Comparison of ENCODE assay signal across 9 mouse cellular contexts in genomic region chr11:75133391-75133790, GRCm38 (mm10). TPM values are rescaled to one million over a fixed set of nuclear protein-coding genes. Genes with fewer than 3 reads are reported as not detected.
A peak's percentile ranks its signal among the peaks of the same experiment; 100 is the strongest.
DNase-seq lines count a peak whose midpoint lies in the region; ATAC-seq and TF ChIP-seq lines count a peak whose summit lies in the region.
"Had no signal": no experiment of that assay in that cellular context is flagged by ENCODE, and none has a peak within 500 bp of the region (broad histone marks: within the 10 kb centered on the region; RNA-seq: fewer than 3 reads in every experiment).

No protein-coding gene starts in this region.

- 83% methylated on average over 5 of the region's 5 CpGs for WGBS in intestine, embryonic 14.5 days
- WGBS in intestine, postnatal 0 days = 89% methylated on average over 5 of the region's 5 CpGs
- WGBS in intestine, embryonic 15.5 days = 80% methylated on average over 5 of the region's 5 CpGs

- H3K36me3 ChIP-seq in intestine, embryonic 14.5 days (ENCODE audit: control insufficient read depth, insufficient read depth, low read length) = no peaks in the 10 kb centered on the region
- H3K36me3 ChIP-seq in intestine, postnatal 0 days (ENCODE audit: control insufficient read depth, insufficient read depth) = 0 out of 2 replicates have a peak, but pooled peaks cover 3% of the 10 kb centered on the region
- H3K36me3 ChIP-seq in intestine, embryonic 15.5 days = no peaks in the 10 kb centered on the region

- H3K27me3 ChIP-seq in intestine, embryonic 14.5 days (replicated peaks; ENCODE audit: control insufficient read depth, insufficient read depth, low read length) = no peaks in the 10 kb centered on the region
- no peaks in the 10 kb centered on the region for H3K27me3 ChIP-seq in intestine, postnatal 0 days (replicated peaks; ENCODE audit: control insufficient read depth, insufficient read depth, low read length)
- H3K27me3 ChIP-seq in intestine, embryonic 15.5 days (replicated peaks) = no peaks in the 10 kb centered on the region
- H3K27me3 ChIP-seq: megakaryocyte, embryonic 14.5 days had no signal

- intact Hi-C loops in left cerebral cortex, postnatal 25 days (cut with DNase I) = no loop called here

- ATAC-seq in intestine, embryonic 14.5 days (replicated peaks; ENCODE audit: low FRiP score, low TSS enrichment, low read depth) = no peak
- ATAC-seq in intestine, postnatal 0 days = no peak
- no peak for ATAC-seq in intestine, embryonic 15.5 days

- H3K27ac ChIP-seq in intestine, embryonic 14.5 days (ENCODE audit: low read depth) = peak overlapping the region; percentile 79
- H3K27ac ChIP-seq in intestine, postnatal 0 days (ENCODE audit: low read depth, low read length) = no peak overlapping the region; the same call in 1 of the 2 replicates
- H3K27ac ChIP-seq in brown adipose tissue, adult 24 weeks (replicated peaks; ENCODE audit: low read depth, low read length) = peak overlapping the region; percentile 86
- peak overlapping the region; percentile 60 for H3K27ac ChIP-seq in intestine, embryonic 15.5 days

- peaks cover 34% of the 10 kb centered on the region for H3K4me1 ChIP-seq in intestine, embryonic 14.5 days (replicated peaks; ENCODE audit: control insufficient read depth, insufficient read depth, low read length)
- no peaks in the 10 kb centered on the region; the same call in 1 of the 2 replicates for H3K4me1 ChIP-seq in intestine, postnatal 0 days (replicated peaks; ENCODE audit: control insufficient read depth, insufficient read depth, low read length)
- peaks cover 33% of the 10 kb centered on the region for H3K4me1 ChIP-seq in brown adipose tissue, adult 24 weeks (ENCODE audit: control insufficient read depth, insufficient read depth, insufficient read length, low read length)
- H3K4me1 ChIP-seq in intestine, embryonic 15.5 days (replicated peaks) = peaks cover 18% of the 10 kb centered on the region; the same call in 1 of the 2 replicates

- no peak overlapping the region for H3K4me3 ChIP-seq in intestine, embryonic 14.5 days (ENCODE audit: low read depth, low read length)
- H3K4me3 ChIP-seq in intestine, postnatal 0 days (ENCODE audit: low read depth, low read length) = no peak overlapping the region
- H3K4me3 ChIP-seq in brown adipose tissue, adult 24 weeks (ENCODE audit: insufficient read depth, low read depth, low read length) = no peak overlapping the region
- no peak overlapping the region for H3K4me3 ChIP-seq in intestine, embryonic 15.5 days (replicated peaks)
- H3K4me3 ChIP-seq: megakaryocyte, embryonic 14.5 days had no signal

- DNase-seq in intestine, embryonic 14.5 days (ENCODE audit: low spot score) = no peak
- DNase-seq in cerebellum, adult 8-10 months = peak; percentile 49
- no peak for DNase-seq in left cerebral cortex, postnatal 25 days (ENCODE audit: low spot score in 2 of 2)
- no peak for DNase-seq in thymus, postnatal 25 days
- DNase-seq: layer of hippocampus, adult 9-11 months had no signal

- H3K9ac ChIP-seq in intestine, embryonic 14.5 days (ENCODE audit: low read length) = no peak overlapping the region
- no peak overlapping the region for H3K9ac ChIP-seq in intestine, postnatal 0 days (ENCODE audit: low read depth, low read length)
- no peak overlapping the region for H3K9ac ChIP-seq in intestine, embryonic 15.5 days

- TF ChIP-seq CTCF in intestine, postnatal 0 days (IDR thresholded peaks at IDR 0.05; ENCODE audit: low read depth) = no peak

- no peaks in the 10 kb centered on the region for H3K9me3 ChIP-seq in intestine, embryonic 14.5 days (ENCODE audit: control insufficient read depth, low read length)
- no peaks in the 10 kb centered on the region for H3K9me3 ChIP-seq in intestine, postnatal 0 days (ENCODE audit: control insufficient read depth)
- H3K9me3 ChIP-seq in intestine, embryonic 15.5 days = no peaks in the 10 kb centered on the region
- H3K9me3 ChIP-seq: megakaryocyte, embryonic 14.5 days had no signal

- H3K4me2 ChIP-seq in intestine, embryonic 14.5 days (ENCODE audit: low read length) = no peak overlapping the region
- H3K4me2 ChIP-seq in intestine, postnatal 0 days (replicated peaks; ENCODE audit: low read depth) = no peak overlapping the region
- no peak overlapping the region for H3K4me2 ChIP-seq in intestine, embryonic 15.5 days (replicated peaks)

RNA-seq across cellular contexts. Expression of gene Hic1, which starts 35.9 kb away (rescaled TPM):
- polyA plus RNA-seq in intestine, embryonic 14.5 days (2014; fragmentation: Nextera tagmentation; extraction: Ambion mirVana) = 13.0 and 14.5 TPM in 2 replicates
- 8.6 and 8.8 TPM in 2 replicates for polyA plus RNA-seq in intestine, postnatal 0 days (2015; fragmentation: Nextera tagmentation; extraction: Ambion mirVana)
- polyA plus RNA-seq in brown adipose tissue, adult 24 weeks (2012; ENCODE audit: insufficient read depth, insufficient read length, missing spikeins) = 4.9 and 5.3 TPM in 2 replicates
- polyA plus RNA-seq in intestine, embryonic 15.5 days (2015; fragmentation: Nextera tagmentation; extraction: Ambion mirVana) = 20.3 and 22.0 TPM in 2 replicates
- total RNA-seq in left cerebral cortex, postnatal 25 days (2021) = 1 to 10 TPM; 3.3 to 3.5 TPM

RNA-seq across cellular contexts. Expression of gene Ovca2, which starts 45.2 kb away (rescaled TPM):
- polyA plus RNA-seq in intestine, embryonic 14.5 days (2014; fragmentation: Nextera tagmentation; extraction: Ambion mirVana) = 29.9 and 32.2 TPM in 2 replicates
- polyA plus RNA-seq in intestine, postnatal 0 days (2015; fragmentation: Nextera tagmentation; extraction: Ambion mirVana) = 21.6 and 22.4 TPM in 2 replicates
- polyA plus RNA-seq in brown adipose tissue, adult 24 weeks (2012; ENCODE audit: insufficient read depth, insufficient read length, missing spikeins) = 10.4 and 13.2 TPM in 2 replicates
- polyA plus RNA-seq in intestine, embryonic 15.5 days (2015; fragmentation: Nextera tagmentation; extraction: Ambion mirVana) = 21.3 and 21.4 TPM in 2 replicates
- 10 to 100 TPM; 12.4 to 13.9 TPM for total RNA-seq in left cerebral cortex, postnatal 25 days (2021)

RNA-seq across cellular contexts. Expression of gene Dph1, which starts 57.6 kb away (rescaled TPM):
- 27.9 and 31.5 TPM in 2 replicates for polyA plus RNA-seq in intestine, embryonic 14.5 days (2014; fragmentation: Nextera tagmentation; extraction: Ambion mirVana)
- 11.3 and 12.3 TPM in 2 replicates for polyA plus RNA-seq in intestine, postnatal 0 days (2015; fragmentation: Nextera tagmentation; extraction: Ambion mirVana)
- polyA plus RNA-seq in brown adipose tissue, adult 24 weeks (2012; ENCODE audit: insufficient read depth, insufficient read length, missing spikeins) = 8.8 and 9.4 TPM in 2 replicates
- polyA plus RNA-seq in intestine, embryonic 15.5 days (2015; fragmentation: Nextera tagmentation; extraction: Ambion mirVana) = 23.4 and 23.8 TPM in 2 replicates
- total RNA-seq in left cerebral cortex, postnatal 25 days (2021) = 10 to 100 TPM; 26.9 to 27.2 TPM
